Mouse (Mus musculus) cerebellum, adult 2 months (tissue): ENCODE data around the gene Tprg.

Source experiments
- CTCF ChIP-seq: fragments of 200-500 bp; IDR thresholded peaks from 2 replicates; pipeline ENCODE4 v1.5.1; 2011; ENCODE audit warnings: low read depth, mild to moderate bottlenecking, control low read depth, low read length, moderate library complexity, borderline replicate concordance; ENCODE audit not compliant: insufficient read depth
- POLR2A ChIP-seq: fragments of 200-500 bp; IDR thresholded peaks from 2 replicates; pipeline ENCODE4 v1.6.1; 2011; ENCODE audit warnings: low read length, control low read depth, borderline replicate concordance; ENCODE audit not compliant: insufficient read depth

GRCm38 (mm10) chr16:25464732-25465131 is 178.1 kb downstream of the Tprg start:
- TF ChIP-seq CTCF (no peak), POLR2A (no peak)
